Mouse (Mus musculus): Measurements from ENCODE around the gene Ttll5. TPM values are rescaled to one million over a fixed set of nuclear protein-coding genes. Genes with fewer than 3 reads are reported as not detected.

The Ttll5 gene
- total and polyA plus RNA-seq, 3 experiments: 17.9 to 59.1 (median 40.6) TPM

DNA sequence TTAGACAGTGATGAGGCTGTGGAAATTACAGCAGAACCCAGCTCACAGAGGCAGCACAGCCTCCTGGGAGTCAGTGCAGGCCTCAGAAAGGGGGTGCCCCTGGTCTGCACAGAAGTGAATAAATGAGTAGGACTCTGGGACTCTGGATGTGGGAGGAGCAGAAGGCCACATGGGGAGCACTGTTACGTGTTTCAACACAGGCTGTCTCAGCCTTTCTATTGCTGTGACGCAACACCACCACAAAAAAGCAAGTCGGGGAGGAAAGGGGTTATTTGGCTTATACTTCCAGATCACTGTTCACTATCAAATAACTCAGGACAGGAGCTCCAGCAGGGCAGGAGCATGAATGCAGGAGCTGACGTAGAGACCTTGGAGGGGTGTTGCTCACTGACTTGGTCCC, 271.3 kb downstream of the Ttll5 start:
- DNase-seq (ENCODE audit: low spot score) (no peak), ATAC-seq (ENCODE audit: extremely low read depth, insufficient number of reproducible peaks, low FRiP score, poor library complexity, severe bottlenecking) (no peak)
- Histone ChIP-seq H3K4me1 (ENCODE audit: insufficient read depth, low read depth, low read length) (no peaks in the 10 kb centered on the region), H3K4me3 (ENCODE audit: low read depth, low read length) (no peak overlapping the region), H3K27me3 (ENCODE audit: insufficient read depth, low read length) (peaks cover 15% of the 10 kb centered on the region; the same call in 1 of the 2 replicates), H3K9me3 (replicated peaks) (no peaks in the 10 kb centered on the region), H3K36me3 (replicated peaks) (no peaks in the 10 kb centered on the region)
- TF ChIP-seq GATA1 (IDR thresholded peaks at IDR 0.05; ENCODE audit: borderline replicate concordance, low read length) (no peak), TAL1 (conservative IDR thresholded peaks at IDR 0.05; ENCODE audit: low read depth, low read length) (no peak), GATA2 (IDR thresholded peaks at IDR 0.05; ENCODE audit: borderline replicate concordance, low read depth, low read length) (no peak), POLR2AphosphoS5 (IDR thresholded peaks at IDR 0.05; ENCODE audit: insufficient replicate concordance, low read depth, low read length) (no peak), CTCF (IDR thresholded peaks at IDR 0.05; ENCODE audit: low read depth, low read length) (no peak)

DNA sequence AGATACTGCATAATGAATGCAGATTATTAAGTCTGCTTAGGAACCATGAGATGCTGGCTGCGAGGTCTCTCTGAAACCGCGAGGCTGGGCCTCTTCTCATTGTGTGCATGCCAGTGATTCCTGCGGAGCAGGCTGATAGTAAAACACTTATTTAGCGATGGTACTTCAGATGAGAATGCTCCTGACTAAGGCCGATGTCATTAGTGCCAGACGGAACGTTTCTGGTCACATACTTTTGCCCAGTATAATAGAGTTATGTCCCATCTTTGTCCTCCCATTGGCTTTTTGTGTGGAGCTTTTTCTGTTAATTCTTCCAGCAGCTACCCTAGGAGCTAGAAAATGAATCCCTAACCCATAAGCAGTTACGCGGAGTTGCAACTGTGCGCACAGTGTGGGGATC, 273.3 kb downstream of the Ttll5 start:
- no peaks in the 10 kb centered on the region for H3K9me3 ChIP-seq (replicated peaks)
- no peaks in the 10 kb centered on the region for H3K36me3 ChIP-seq (replicated peaks)
- no peak for ATAC-seq (ENCODE audit: extremely low read depth, insufficient number of reproducible peaks, low FRiP score, poor library complexity, severe bottlenecking)
- peaks cover 20% of the 10 kb centered on the region for H3K27me3 ChIP-seq (ENCODE audit: insufficient read depth, low read length)
- H3K4me3 ChIP-seq (ENCODE audit: low read depth, low read length): no peak overlapping the region
- TF ChIP-seq POLR2AphosphoS5 (IDR thresholded peaks at IDR 0.05; ENCODE audit: insufficient replicate concordance, low read depth, low read length) (no peak), GATA1 (IDR thresholded peaks at IDR 0.05; ENCODE audit: borderline replicate concordance, low read length) (no peak), TAL1 (conservative IDR thresholded peaks at IDR 0.05; ENCODE audit: low read depth, low read length) (no peak), GATA2 (IDR thresholded peaks at IDR 0.05; ENCODE audit: borderline replicate concordance, low read depth, low read length) (no peak), CTCF (IDR thresholded peaks at IDR 0.05; ENCODE audit: low read depth, low read length) (no peak)
- no peak for DNase-seq (ENCODE audit: low spot score)
- no peaks in the 10 kb centered on the region for H3K4me1 ChIP-seq (ENCODE audit: insufficient read depth, low read depth, low read length)

GRCm38 (mm10) chr12:86100711-86101110, 276.3 kb downstream of the Ttll5 start:
- H3K9me3 ChIP-seq (replicated peaks): no peaks in the 10 kb centered on the region
- peaks cover 30% of the 10 kb centered on the region for H3K27me3 ChIP-seq (ENCODE audit: insufficient read depth, low read length)
- DNase-seq (ENCODE audit: low spot score) (no peak), ATAC-seq (ENCODE audit: extremely low read depth, insufficient number of reproducible peaks, low FRiP score, poor library complexity, severe bottlenecking) (no peak)
- no peaks in the 10 kb centered on the region for H3K36me3 ChIP-seq (replicated peaks)
- H3K4me3 ChIP-seq (ENCODE audit: low read depth, low read length): no peak overlapping the region
- no peaks in the 10 kb centered on the region for H3K4me1 ChIP-seq (ENCODE audit: insufficient read depth, low read depth, low read length)
- no peak for TF ChIP-seq GATA1 (IDR thresholded peaks at IDR 0.05; ENCODE audit: borderline replicate concordance, low read length)
- no peak for TF ChIP-seq TAL1 (conservative IDR thresholded peaks at IDR 0.05; ENCODE audit: low read depth, low read length)
- no peak for TF ChIP-seq GATA2 (IDR thresholded peaks at IDR 0.05; ENCODE audit: borderline replicate concordance, low read depth, low read length)
- TF ChIP-seq POLR2AphosphoS5 (IDR thresholded peaks at IDR 0.05; ENCODE audit: insufficient replicate concordance, low read depth, low read length): no peak
- TF ChIP-seq CTCF (IDR thresholded peaks at IDR 0.05; ENCODE audit: low read depth, low read length): no peak

- TF ChIP-seq CTCF (IDR thresholded peaks at IDR 0.05; ENCODE audit: low read depth, low read length): no peak
- TF ChIP-seq POLR2AphosphoS5 (IDR thresholded peaks at IDR 0.05; ENCODE audit: insufficient replicate concordance, low read depth, low read length): no peak
- no peak for TF ChIP-seq TAL1 (conservative IDR thresholded peaks at IDR 0.05; ENCODE audit: low read depth, low read length)
- no peak for TF ChIP-seq GATA2 (IDR thresholded peaks at IDR 0.05; ENCODE audit: borderline replicate concordance, low read depth, low read length)
- TF ChIP-seq GATA1 (IDR thresholded peaks at IDR 0.05; ENCODE audit: borderline replicate concordance, low read length): no peak
- ATAC-seq (ENCODE audit: extremely low read depth, insufficient number of reproducible peaks, low FRiP score, poor library complexity, severe bottlenecking) (no peak), DNase-seq (ENCODE audit: low spot score) (no peak)
- H3K4me3 ChIP-seq (ENCODE audit: low read depth, low read length): no peak overlapping the region
- no peaks in the 10 kb centered on the region for H3K36me3 ChIP-seq (replicated peaks)
- H3K4me1 ChIP-seq (ENCODE audit: insufficient read depth, low read depth, low read length): no peaks in the 10 kb centered on the region
- H3K27me3 ChIP-seq (ENCODE audit: insufficient read depth, low read length): peaks cover 40% of the 10 kb centered on the region
- H3K9me3 ChIP-seq (replicated peaks): no peaks in the 10 kb centered on the region
These were observed 278.2 kb downstream of the Ttll5 start for GRCm38 (mm10) chr12:86102686-86103085.

DNA sequence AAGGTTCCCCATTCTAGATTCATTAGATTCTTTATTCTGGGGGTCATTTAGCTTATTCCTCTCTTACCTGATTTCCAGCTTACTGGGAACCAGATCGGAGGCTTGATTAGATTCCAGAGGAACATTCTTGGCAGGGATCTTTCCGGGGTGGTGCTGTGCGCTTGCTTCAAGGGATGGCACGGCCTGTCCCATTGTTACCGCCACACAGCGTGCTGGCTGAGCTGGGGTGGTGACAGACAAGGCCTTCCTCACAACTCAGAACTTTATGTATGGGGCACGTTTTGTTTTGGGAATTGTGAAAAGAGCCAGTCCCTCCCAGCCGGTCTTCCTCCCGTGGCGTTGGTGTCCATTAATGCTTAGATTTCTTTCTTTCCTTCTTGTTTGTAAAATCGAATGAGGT, 278.9 kb downstream of the Ttll5 start:
- H3K27me3 ChIP-seq (ENCODE audit: insufficient read depth, low read length): peaks cover 36% of the 10 kb centered on the region
- ATAC-seq (ENCODE audit: extremely low read depth, insufficient number of reproducible peaks, low FRiP score, poor library complexity, severe bottlenecking) (no peak), DNase-seq (ENCODE audit: low spot score) (no peak)
- no peak for TF ChIP-seq GATA2 (IDR thresholded peaks at IDR 0.05; ENCODE audit: borderline replicate concordance, low read depth, low read length)
- TF ChIP-seq POLR2AphosphoS5 (IDR thresholded peaks at IDR 0.05; ENCODE audit: insufficient replicate concordance, low read depth, low read length): no peak
- no peak for TF ChIP-seq GATA1 (IDR thresholded peaks at IDR 0.05; ENCODE audit: borderline replicate concordance, low read length)
- TF ChIP-seq TAL1 (conservative IDR thresholded peaks at IDR 0.05; ENCODE audit: low read depth, low read length): no peak
- no peak for TF ChIP-seq CTCF (IDR thresholded peaks at IDR 0.05; ENCODE audit: low read depth, low read length)
- H3K36me3 ChIP-seq (replicated peaks): no peaks in the 10 kb centered on the region
- no peaks in the 10 kb centered on the region for H3K9me3 ChIP-seq (replicated peaks)
- no peak overlapping the region for H3K4me3 ChIP-seq (ENCODE audit: low read depth, low read length)
- no peaks in the 10 kb centered on the region for H3K4me1 ChIP-seq (ENCODE audit: insufficient read depth, low read depth, low read length)

DNA sequence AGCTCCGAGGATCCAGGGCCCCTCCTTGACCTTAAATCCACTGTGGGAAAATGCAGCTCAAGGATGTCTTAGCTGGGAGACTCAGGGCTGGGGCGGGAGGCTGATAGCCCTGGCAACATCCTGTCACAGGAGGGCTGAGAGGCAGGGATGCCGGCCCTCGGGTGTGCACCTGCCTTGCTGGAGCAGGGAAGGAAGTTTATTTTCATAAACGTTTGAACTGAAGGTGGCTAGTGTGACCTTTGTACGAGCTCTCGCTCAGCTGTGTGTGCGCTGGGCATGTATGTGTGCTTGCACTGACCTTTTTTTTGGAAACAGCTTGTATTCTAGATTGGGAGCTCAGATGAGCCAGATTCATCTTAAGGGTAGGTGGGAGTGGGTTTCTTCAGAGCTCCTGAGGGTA, 279.4 kb downstream of the Ttll5 start:
- no peaks in the 10 kb centered on the region for H3K36me3 ChIP-seq (replicated peaks)
- DNase-seq (ENCODE audit: low spot score) (no peak), ATAC-seq (ENCODE audit: extremely low read depth, insufficient number of reproducible peaks, low FRiP score, poor library complexity, severe bottlenecking) (no peak)
- H3K27me3 ChIP-seq (ENCODE audit: insufficient read depth, low read length): peaks cover 37% of the 10 kb centered on the region
- H3K4me3 ChIP-seq (ENCODE audit: low read depth, low read length): no peak overlapping the region
- no peaks in the 10 kb centered on the region for H3K4me1 ChIP-seq (ENCODE audit: insufficient read depth, low read depth, low read length)
- TF ChIP-seq POLR2AphosphoS5 (IDR thresholded peaks at IDR 0.05; ENCODE audit: insufficient replicate concordance, low read depth, low read length) (no peak), CTCF (IDR thresholded peaks at IDR 0.05; ENCODE audit: low read depth, low read length) (no peak), GATA2 (IDR thresholded peaks at IDR 0.05; ENCODE audit: borderline replicate concordance, low read depth, low read length) (no peak), GATA1 (IDR thresholded peaks at IDR 0.05; ENCODE audit: borderline replicate concordance, low read length) (no peak), TAL1 (conservative IDR thresholded peaks at IDR 0.05; ENCODE audit: low read depth, low read length) (no peak)
- no peaks in the 10 kb centered on the region for H3K9me3 ChIP-seq (replicated peaks)
